Mouse (Mus musculus): ENCODE results near the gene Grin2b.
"Not testable (repeated sequence)": the region's sequence is repeated elsewhere in the genome, so short reads cannot be mapped to it uniquely, and the experiment has no call there.

The Grin2b gene

GRCm38 (mm10) chr6:135876163-135876726 is 297.1 kb downstream of the Grin2b start:
- DNase-seq = peak; percentile 30

GRCm38 (mm10) chr6:135874626-135875025 is 298.7 kb downstream of the Grin2b start:
- DNase-seq = no peak

- DNase-seq = no peak
These were observed 307.5 kb downstream of the Grin2b start for GRCm38 (mm10) chr6:135865832-135866231.

GRCm38 (mm10) chr6:135863965-135864364 is 309.3 kb downstream of the Grin2b start:
- no peak for DNase-seq

- no peak for DNase-seq
These were observed 313.8 kb downstream of the Grin2b start for GRCm38 (mm10) chr6:135859502-135859901.

GRCm38 (mm10) chr6:135854173-135854591 is 319.1 kb downstream of the Grin2b start:
- peak; percentile 85 for DNase-seq

- no peak for DNase-seq
These were observed 329.6 kb downstream of the Grin2b start for GRCm38 (mm10) chr6:135843755-135844154.

GRCm38 (mm10) chr6:135836353-135836752 is 337.0 kb downstream of the Grin2b start:
- DNase-seq = no peak

GRCm38 (mm10) chr6:135833542-135833941 is 339.8 kb downstream of the Grin2b start:
- no peak for DNase-seq

GRCm38 (mm10) chr6:135832041-135832440 is 341.3 kb downstream of the Grin2b start:
- no peak for DNase-seq

GRCm38 (mm10) chr6:135831032-135831431 is 342.3 kb downstream of the Grin2b start:
- DNase-seq = no peak

- no peak for DNase-seq
These were observed 343.9 kb downstream of the Grin2b start for GRCm38 (mm10) chr6:135829458-135829857.

GRCm38 (mm10) chr6:135828976-135829375 is 344.3 kb downstream of the Grin2b start:
- DNase-seq = no peak

- DNase-seq = peak; percentile 63
These were observed 345.4 kb downstream of the Grin2b start for GRCm38 (mm10) chr6:135827942-135828341.

GRCm38 (mm10) chr6:135827317-135827716 is 346.0 kb downstream of the Grin2b start:
- DNase-seq = no peak

GRCm38 (mm10) chr6:135826776-135827175 is 346.5 kb downstream of the Grin2b start:
- DNase-seq = not testable (repeated sequence)

GRCm38 (mm10) chr6:135817391-135817790 is 355.9 kb downstream of the Grin2b start:
- DNase-seq = peak; percentile 80

- DNase-seq = no peak
These were observed 359.6 kb downstream of the Grin2b start for GRCm38 (mm10) chr6:135813755-135814154.

GRCm38 (mm10) chr6:135805436-135805835 is 367.9 kb downstream of the Grin2b start:
- DNase-seq = peak; percentile 10

- DNase-seq = no peak
These were observed 373.4 kb downstream of the Grin2b start for GRCm38 (mm10) chr6:135799949-135800348.

- DNase-seq = no peak
These were observed 374.9 kb downstream of the Grin2b start for GRCm38 (mm10) chr6:135798202-135798992.

GRCm38 (mm10) chr6:135797371-135798033 is 375.8 kb downstream of the Grin2b start:
- DNase-seq = no peak

- DNase-seq = no peak
These were observed 376.4 kb downstream of the Grin2b start for GRCm38 (mm10) chr6:135796911-135797310.

- no peak for DNase-seq
These were observed 381.9 kb downstream of the Grin2b start for GRCm38 (mm10) chr6:135791412-135791811.

Measured in kidney, adult 9 months (tissue).